Mouse (Mus musculus) neural tube, embryonic 11.5 days (tissue): ENCODE results near the gene Eps8l1. TPM values are rescaled to one million over a fixed set of nuclear protein-coding genes. Genes with fewer than 3 reads are reported as not detected.
"Not testable (repeated sequence)": the region's sequence is repeated elsewhere in the genome, so short reads cannot be mapped to it uniquely, and the experiment has no call there.

Source experiments
- ATAC-seq: fragments of 200-750 bp; cut with Nextera tagmentation; 2 replicates; pipeline ENCODE4 v1.8.0; 2017; ENCODE audit warnings: moderate number of reproducible peaks, mild to moderate bottlenecking, moderate TSS enrichment, moderate library complexity; ENCODE audit not compliant: insufficient read depth, low FRiP score, low TSS enrichment
- DNase-seq: peaks from one replicate; pipeline ENCODE4 v3.0.0-alpha.2; 2015; ENCODE audit warnings: low spot score
- H3K27ac ChIP-seq: fragments of 300-500 bp; sonication (generic); 2 replicates; pipeline ENCODE4 v1.5.1; 2014; ENCODE audit warnings: low read depth, mild to moderate bottlenecking, low read length
- H3K27me3 ChIP-seq: fragments of 300-500 bp; sonication (generic); 2 replicates; pipeline ENCODE4 v1.6.1; 2014; ENCODE audit warnings: mild to moderate bottlenecking, low read length, mixed read lengths; ENCODE audit not compliant: control insufficient read depth, insufficient read depth
- H3K36me3 ChIP-seq: fragments of 300-500 bp; sonication (generic); 2 replicates; pipeline ENCODE4 v1.6.1; 2014; ENCODE audit warnings: mild to moderate bottlenecking, low read length, moderate library complexity, mixed read lengths; ENCODE audit not compliant: control insufficient read depth, insufficient read depth
- H3K4me1 ChIP-seq: fragments of 300-500 bp; sonication (generic); 2 replicates; pipeline ENCODE4 v1.6.1; 2014; ENCODE audit warnings: low read length, mixed read lengths; ENCODE audit not compliant: control insufficient read depth, insufficient read depth
- H3K4me2 ChIP-seq: fragments of 300-500 bp; sonication (generic); 2 replicates; pipeline ENCODE4 v1.6.1; 2014; ENCODE audit warnings: low read depth, mild to moderate bottlenecking, moderate library complexity
- H3K4me3 ChIP-seq: fragments of 300-500 bp; sonication (generic); 2 replicates; pipeline ENCODE4 v1.5.1; 2014; ENCODE audit warnings: low read depth, low read length
- H3K9ac ChIP-seq: fragments of 300-500 bp; sonication (generic); 2 replicates; pipeline ENCODE4 v1.6.1; 2014; ENCODE audit warnings: mild to moderate bottlenecking, low read length
- H3K9me3 ChIP-seq: fragments of 300-500 bp; sonication (generic); 2 replicates; pipeline ENCODE4 v1.6.1; 2016; ENCODE audit warnings: low read length; ENCODE audit not compliant: control insufficient read depth
- WGBS: fragments of 180-500 bp; shearing (Covaris S2); extraction: QIAGEN DNeasy Blood & Tissue Kit; methylation state at CpG from one replicate; pipeline ENCODE4 v1.1.7; 2014; 5-methylcytosine and 5-hydroxymethylcytosine counted together
- microRNA-seq: library from miRNA; unstranded; fragments of <30 nt; microRNA quantifications from one replicate; pipeline ENCODE4, GENCODE M21; 2016
- polyA plus RNA-seq: library from polyadenylated mRNA; unstranded; fragments of >200 nt; fragmentation: Nextera tagmentation; extraction: Ambion mirVana; gene quantifications from 2 replicates; pipeline ENCODE4 v1.2.1, GENCODE M21; 2014

Eps8l1 gene
- polyA plus RNA-seq, 1 experiment from 2014 or later: 4.6 TPM

DNA sequence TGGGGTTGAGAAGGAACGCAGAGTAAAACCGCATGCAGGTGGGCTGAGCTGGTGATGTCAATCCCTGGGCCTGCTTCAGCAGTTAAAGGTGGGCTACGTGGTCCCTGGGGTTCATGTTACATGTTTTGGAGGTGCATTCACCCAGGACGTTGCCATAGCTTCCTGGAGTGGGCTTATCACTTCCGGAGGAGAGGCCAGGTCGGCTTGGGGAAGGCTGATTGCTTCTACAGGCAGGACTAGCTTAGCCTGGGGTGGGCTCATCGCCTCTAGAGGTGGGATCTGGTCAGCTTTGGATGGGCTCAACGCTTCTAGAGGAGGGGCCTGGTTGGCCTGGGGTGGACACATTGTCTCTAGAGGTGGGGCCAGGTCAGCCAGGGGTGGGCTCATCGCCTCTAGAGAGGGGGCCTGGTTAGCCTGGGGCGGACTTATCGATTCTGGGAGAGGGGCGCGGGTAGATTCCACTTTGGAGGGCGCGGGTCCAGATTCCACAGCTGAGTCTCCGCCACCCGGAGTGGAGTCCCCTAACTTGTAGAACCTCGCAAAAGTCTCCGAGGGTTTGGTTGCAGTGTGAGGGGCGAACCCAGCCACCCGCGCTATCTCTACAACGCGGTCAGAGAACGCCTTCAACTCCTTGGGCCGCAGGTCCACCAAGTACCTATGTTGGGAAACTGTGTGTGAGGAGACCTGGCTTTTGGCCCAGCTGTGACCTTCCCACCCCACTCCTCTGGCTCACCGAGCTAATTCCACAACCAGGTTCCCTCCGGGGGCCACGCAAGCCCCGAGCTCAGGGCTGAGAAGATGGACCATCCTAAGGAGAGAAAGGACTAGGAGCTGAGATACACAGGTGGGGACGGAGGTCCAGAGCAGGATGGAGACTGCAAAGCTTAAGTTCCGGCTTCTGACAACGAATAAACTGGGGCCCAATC is 63.0 kb downstream of the Eps8l1 start:
- ATAC-seq (no peak), DNase-seq (peak; percentile 6)
- H3K27ac ChIP-seq: no peak overlapping the region
- H3K9me3 ChIP-seq: no peaks in the 10 kb centered on the region
- H3K4me1 ChIP-seq: no peaks in the 10 kb centered on the region
- no peak overlapping the region for H3K9ac ChIP-seq
- H3K27me3 ChIP-seq: 0 out of 2 replicates have a peak, but pooled peaks cover 3% of the 10 kb centered on the region
- no peak overlapping the region for H3K4me2 ChIP-seq
- no peak overlapping the region for H3K4me3 ChIP-seq
- 89% methylated on average over 33 of the region's 33 CpGs for WGBS
- no peaks in the 10 kb centered on the region for H3K36me3 ChIP-seq

DNA sequence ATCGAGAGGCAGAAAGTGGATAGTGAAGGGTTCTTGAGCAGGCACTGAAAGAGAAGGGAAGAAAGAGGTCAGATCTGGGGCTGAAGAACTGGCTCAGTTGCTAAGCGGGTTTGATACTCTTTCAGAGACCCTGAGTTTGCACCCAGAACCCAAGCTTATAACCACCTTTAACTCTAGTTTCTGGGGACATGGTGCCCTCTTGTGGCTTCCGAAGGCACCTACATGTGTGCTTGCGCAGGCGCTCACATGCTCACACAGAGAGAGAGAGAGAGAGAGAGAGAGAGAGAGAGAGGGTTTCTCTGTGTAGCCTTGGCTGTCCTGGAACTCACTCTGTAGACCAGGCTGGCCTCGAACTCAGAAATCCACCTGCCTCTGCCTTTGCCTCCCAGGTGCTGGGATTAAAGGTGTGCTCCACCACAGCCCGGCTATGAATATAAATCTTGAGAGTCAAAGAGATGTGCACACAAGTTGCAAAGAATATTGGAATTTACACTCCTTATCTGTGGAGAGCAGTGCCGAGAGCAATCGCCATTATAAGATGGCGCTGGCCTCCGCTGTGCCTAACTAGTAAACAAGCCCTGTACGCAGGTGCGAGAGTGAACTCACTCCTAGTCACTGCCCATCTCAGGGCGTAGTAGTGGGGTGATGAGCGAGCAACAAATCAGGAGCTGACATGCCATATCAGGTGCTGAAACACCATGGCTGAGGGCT is 63.9 kb downstream of the Eps8l1 start, which contains the start of gene Tnni3:
TSS of gene Tnni3 (minus strand) at position 18 of the 711 bp plus-strand sequence.
- H3K4me1 ChIP-seq, H3K9ac ChIP-seq, H3K36me3 ChIP-seq, H3K4me2 ChIP-seq, H3K27ac ChIP-seq, H3K9me3 ChIP-seq, H3K27me3 ChIP-seq, H3K4me3 ChIP-seq: not testable (repeated sequence)
- WGBS: 69% methylated on average over 15 of the region's 15 CpGs
- DNase-seq (peak; percentile 76), ATAC-seq (0 out of 2 replicates have a peak, but pooled peaks have one; percentile 17)

DNA sequence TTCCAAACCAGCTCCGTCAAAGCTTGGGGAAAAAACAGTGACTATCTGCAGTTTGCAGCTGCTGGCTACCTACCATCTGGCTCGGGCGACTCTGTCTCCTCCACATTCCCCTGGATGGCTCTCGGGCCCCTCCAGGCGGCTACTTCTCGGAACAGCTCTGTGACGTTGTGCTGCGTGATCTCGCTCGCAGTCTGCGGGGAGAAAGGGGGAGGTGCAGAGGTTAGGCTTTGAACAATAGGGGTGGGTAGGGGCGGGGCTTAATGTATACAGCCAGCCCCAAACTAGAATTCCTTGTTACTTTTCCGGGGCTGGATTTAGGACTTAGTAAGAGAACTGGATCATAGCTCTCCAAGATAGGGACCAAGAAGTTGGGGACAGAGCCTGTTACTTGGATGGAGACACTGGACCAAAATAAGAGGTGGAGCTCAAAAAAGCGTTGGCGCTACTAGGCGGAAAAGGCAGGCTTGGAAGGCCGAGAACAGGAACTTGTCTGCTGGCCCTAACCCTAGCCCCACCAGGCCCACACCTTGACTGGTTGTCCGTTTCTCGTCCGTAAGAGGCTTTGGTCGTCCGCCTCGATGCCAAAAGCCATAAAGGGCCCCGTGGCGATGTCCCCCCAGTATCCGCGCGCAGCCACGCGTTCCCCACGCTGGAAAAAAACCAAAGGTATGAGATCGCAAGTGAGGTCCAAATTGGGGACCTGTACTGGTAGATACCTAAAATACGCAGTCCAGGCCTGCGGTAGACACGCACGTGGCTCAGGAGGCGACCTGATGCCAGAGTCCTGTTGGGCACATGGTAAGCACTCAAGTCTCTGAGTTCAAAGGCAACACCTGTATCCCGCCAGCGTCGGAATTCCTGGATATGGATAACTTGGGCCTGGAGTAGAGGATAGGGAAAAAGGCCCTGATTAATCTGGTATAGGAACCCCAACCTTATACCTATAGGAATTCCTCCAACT is 66.1 kb downstream of the Eps8l1 start:
- H3K36me3 ChIP-seq: no peaks in the 10 kb centered on the region
- H3K27me3 ChIP-seq: 0 out of 2 replicates have a peak, but pooled peaks cover 3% of the 10 kb centered on the region
- 23% methylated on average over 40 of the region's 40 CpGs for WGBS
- no peaks in the 10 kb centered on the region for H3K9me3 ChIP-seq
- H3K4me3 ChIP-seq: peak overlapping the region; percentile 20; the same call in 1 of the 2 replicates
- ATAC-seq: peak; percentile 90
- DNase-seq: peak; percentile 92
- peak overlapping the region; percentile 46 for H3K9ac ChIP-seq
- peak overlapping the region; percentile 32 for H3K4me2 ChIP-seq
- H3K27ac ChIP-seq: no peak overlapping the region
- H3K4me1 ChIP-seq: no peaks in the 10 kb centered on the region

DNA sequence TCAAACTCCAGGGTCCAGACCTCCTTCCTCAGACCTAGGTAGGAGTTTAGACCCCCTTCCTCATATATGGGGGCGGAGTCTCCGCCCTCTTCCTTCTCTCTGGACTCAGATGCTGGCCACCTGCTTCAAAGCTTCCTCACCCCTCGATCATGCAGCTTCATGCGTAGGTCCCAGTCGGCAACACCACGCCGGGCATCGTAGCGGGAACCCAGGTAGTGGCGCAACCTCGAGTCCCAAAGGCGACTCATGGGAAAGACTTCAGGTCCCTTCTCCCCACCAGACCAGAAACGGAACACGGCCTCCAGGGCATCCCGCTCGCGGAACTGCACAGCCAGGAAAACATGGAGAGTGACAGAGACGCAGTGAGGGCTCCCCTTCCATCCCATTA is 66.8 kb downstream of the Eps8l1 start:
- WGBS: 45% methylated on average over 18 of the region's 18 CpGs
- Histone ChIP-seq H3K27ac (no peak overlapping the region), H3K9ac (peak overlapping the region; percentile 46; the same call in 1 of the 2 replicates), H3K4me3 (no peak overlapping the region), H3K9me3 (no peaks in the 10 kb centered on the region), H3K4me1 (no peaks in the 10 kb centered on the region), H3K4me2 (peak overlapping the region; percentile 32), H3K36me3 (no peaks in the 10 kb centered on the region), H3K27me3 (0 out of 2 replicates have a peak, but pooled peaks cover 3% of the 10 kb centered on the region)
- ATAC-seq: no peak
- peak; percentile 8 for DNase-seq

Small RNA genes within 50 kb of the gene (microRNA-seq; reads per million reads assigned to microRNA genes)
- not detected for gene Gm24605

Other genes with a start within 250 kb of the Eps8l1 start
- gene Lilra5, start 222.9 kb upstream of the Eps8l1 start, polyA plus RNA-seq: not detected in 2 replicates
- not detected in 2 replicates for gene Ncr1, start 123.0 kb upstream of the Eps8l1 start, polyA plus RNA-seq
- 0.93 and 0.97 TPM in 2 replicates for gene Gp6, start 62.9 kb upstream of the Eps8l1 start, polyA plus RNA-seq
- 32.2 and 32.6 TPM in 2 replicates for gene Rdh13, start 15.0 kb upstream of the Eps8l1 start, polyA plus RNA-seq
- gene Ppp1r12c, start 41.0 kb downstream of the Eps8l1 start, polyA plus RNA-seq: 41.1 and 43.3 TPM in 2 replicates
- gene Tnnt1, start 55.7 kb downstream of the Eps8l1 start, polyA plus RNA-seq: 72.7 and 93.7 TPM in 2 replicates
- gene Tnni3, start 63.6 kb downstream of the Eps8l1 start, polyA plus RNA-seq: 2.1 and 3.5 TPM in 2 replicates
- gene Dnaaf3, start 71.8 kb downstream of the Eps8l1 start, polyA plus RNA-seq: 0.93 and 0.95 TPM in 2 replicates
- 9.0 and 10.8 TPM in 2 replicates for gene Syt5, start 86.9 kb downstream of the Eps8l1 start, polyA plus RNA-seq
- not detected in 2 replicates for gene Ptprh, start 143.4 kb downstream of the Eps8l1 start, polyA plus RNA-seq
- 1.5 and 2.1 TPM in 2 replicates for gene Tmem86b, start 170.7 kb downstream of the Eps8l1 start, polyA plus RNA-seq
- 6.0 and 6.7 TPM in 2 replicates for gene Ppp6r1, start 198.3 kb downstream of the Eps8l1 start, polyA plus RNA-seq
- 108 and 120 TPM in 2 replicates for gene Hspbp1, start 224.4 kb downstream of the Eps8l1 start, polyA plus RNA-seq
- 2.7 and 3.4 TPM in 2 replicates for gene Brsk1, start 229.9 kb downstream of the Eps8l1 start, polyA plus RNA-seq